Mouse (Mus musculus) myocyte (in vitro differentiated cells): Measurements from ENCODE around the gene Slc28a2. TPM values are rescaled to one million over a fixed set of nuclear protein-coding genes. Genes with fewer than 3 reads are reported as not detected.

Experiments used
- H3K27me3 ChIP-seq: one replicate; pipeline ENCODE4 v1.6.1; 2011; ENCODE audit not compliant: control insufficient read depth, insufficient read depth, insufficient read length
- H3K36me3 ChIP-seq: one replicate; pipeline ENCODE4 v1.6.1; 2011; ENCODE audit not compliant: control insufficient read depth, insufficient read depth
- H3K4me2 ChIP-seq: one replicate; pipeline ENCODE4 v1.6.1; 2011; ENCODE audit warnings: low read depth, control low read depth
- H3K4me3 ChIP-seq: one replicate; pipeline ENCODE4 v1.5.1; 2011; ENCODE audit warnings: mild to moderate bottlenecking, control low read depth, moderate library complexity
- H3K79me2 ChIP-seq: one replicate; pipeline ENCODE4 v1.6.1; 2011; ENCODE audit not compliant: control insufficient read depth, insufficient read depth
- H3ac ChIP-seq: one replicate; pipeline ENCODE4 v1.6.1; 2011; ENCODE audit not compliant: control insufficient read depth, insufficient read length
- CEBPB ChIP-seq: IDR thresholded peaks from 2 replicates; pipeline ENCODE4 v1.6.1; 2011; ENCODE audit warnings: mild to moderate bottlenecking, moderate library complexity; ENCODE audit not compliant: poor library complexity, insufficient read depth, severe bottlenecking
- E2F4 ChIP-seq: IDR thresholded peaks from one replicate; pipeline ENCODE4 v1.6.1; 2011; ENCODE audit warnings: mild to moderate bottlenecking, control low read depth, moderate library complexity; ENCODE audit not compliant: insufficient read depth
- MAX ChIP-seq: IDR thresholded peaks from one replicate; pipeline ENCODE4 v1.6.1; 2011; ENCODE audit warnings: low read depth, mild to moderate bottlenecking, control low read depth
- MYOD1 ChIP-seq, 3 experiments: IDR thresholded peaks; one replicate each; pipeline ENCODE4 v1.6.1; 2011; ENCODE audit warnings: control low read depth in 2 of 3, low read depth in 2 of 3, mild to moderate bottlenecking in 2 of 3, moderate library complexity in 1 of 3; ENCODE audit not compliant: insufficient read length in 2 of 3, control insufficient read depth in 1 of 3
- MYOG ChIP-seq, 3 experiments: IDR thresholded peaks; one replicate each; pipeline ENCODE4 v1.6.1; 2011; ENCODE audit warnings: control low read depth in 2 of 3, low read depth in 2 of 3, mild to moderate bottlenecking in 2 of 3; ENCODE audit not compliant: insufficient read length in 2 of 3, control insufficient read depth in 1 of 3, insufficient read depth in 1 of 3
- POLR2A ChIP-seq: IDR thresholded peaks from one replicate; pipeline ENCODE4 v1.6.1; 2011; ENCODE audit warnings: low read depth, mild to moderate bottlenecking, control low read depth, moderate library complexity; ENCODE audit not compliant: insufficient read length
- POLR2AphosphoS2 ChIP-seq: IDR thresholded peaks from one replicate; pipeline ENCODE4 v1.6.1; 2011; ENCODE audit warnings: low read depth, control low read depth; ENCODE audit not compliant: insufficient read length
- REST ChIP-seq: IDR thresholded peaks from one replicate; pipeline ENCODE4 v1.6.1; 2011; ENCODE audit warnings: mild to moderate bottlenecking, control low read depth, moderate library complexity; ENCODE audit not compliant: insufficient read depth, insufficient read length
- SRF ChIP-seq: IDR thresholded peaks from one replicate; pipeline ENCODE4 v1.6.1; 2011; ENCODE audit warnings: low read depth; ENCODE audit not compliant: control insufficient read depth, insufficient read length
- TCF12 ChIP-seq: IDR thresholded peaks from one replicate; pipeline ENCODE4 v1.6.1; 2011; ENCODE audit warnings: mild to moderate bottlenecking, control low read depth; ENCODE audit not compliant: poor library complexity, insufficient read depth, severe bottlenecking
- TCF3 ChIP-seq: IDR thresholded peaks from one replicate; pipeline ENCODE4 v1.6.1; 2011; ENCODE audit warnings: low read depth, control low read depth; ENCODE audit not compliant: insufficient read length
- USF1 ChIP-seq: IDR thresholded peaks from one replicate; pipeline ENCODE4 v1.6.1; 2011; ENCODE audit warnings: low read depth, mild to moderate bottlenecking, control low read depth, moderate library complexity
- polyA plus RNA-seq: library from polyadenylated mRNA; unstranded; fragments of >200 nt; fragmentation: generic; extraction: Trizol; gene quantifications from one replicate; pipeline ENCODE4 v1.2.1, GENCODE M21; 2012; ENCODE audit warnings: missing spikeins

Gene Slc28a2
- polyA plus RNA-seq, 1 experiment, result not detected

- no peaks in the 10 kb centered on the region for H3K79me2 ChIP-seq
- no peaks in the 10 kb centered on the region for H3K27me3 ChIP-seq
- H3K4me2 ChIP-seq, result no peak overlapping the region
- no peak overlapping the region for H3K4me3 ChIP-seq
- H3ac ChIP-seq, result no peak overlapping the region
- no peak for TF ChIP-seq REST
- no peak for TF ChIP-seq TCF12
- TF ChIP-seq POLR2AphosphoS2, result no peak
- TF ChIP-seq CEBPB, result no peak
- TF ChIP-seq MAX, result no peak
- TF ChIP-seq TCF3, result no peak
- no peak for TF ChIP-seq USF1
- no peak for TF ChIP-seq SRF
- no peak for TF ChIP-seq MYOD1 (IDR thresholded peaks at IDR 0.05; ENCODE audit: control insufficient read depth in 1 of 3, insufficient read length in 2 of 3, low read depth in 2 of 3)
- TF ChIP-seq MYOG (IDR thresholded peaks at IDR 0.05; ENCODE audit: control insufficient read depth in 1 of 3, insufficient read depth in 1 of 3, insufficient read length in 2 of 3, low read depth in 2 of 3), result no peak
- no peaks in the 10 kb centered on the region for H3K36me3 ChIP-seq
Measured at GRCm38 (mm10) chr2:122441000-122441933, 15.0 kb downstream of the Slc28a2 start.

DNA sequence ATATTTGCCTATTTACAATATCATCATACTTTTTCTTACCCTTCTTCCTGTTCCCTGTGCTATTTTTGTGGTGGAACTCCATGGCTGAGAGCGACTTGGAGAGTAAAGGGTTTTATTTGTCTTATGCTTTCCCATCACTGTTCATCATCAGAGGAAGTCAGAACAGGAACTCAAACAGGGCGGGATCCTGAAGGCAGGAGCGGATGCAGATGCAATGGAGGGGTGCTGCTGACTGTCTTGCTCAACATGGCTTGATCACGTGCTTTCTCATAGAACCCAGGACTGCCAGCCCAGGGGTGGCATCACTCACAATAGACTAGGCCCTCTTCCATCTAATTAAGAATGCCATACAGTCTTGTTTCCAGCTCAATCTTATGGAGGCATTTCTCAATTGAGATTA is 24.1 kb downstream of the Slc28a2 start:
- Histone ChIP-seq H3K79me2 (no peaks in the 10 kb centered on the region), H3K27me3 (no peaks in the 10 kb centered on the region), H3K36me3 (no peaks in the 10 kb centered on the region), H3K4me2 (no peak overlapping the region), H3ac (no peak overlapping the region), H3K4me3 (no peak overlapping the region)
- no peak for TF ChIP-seq POLR2AphosphoS2
- TF ChIP-seq SRF, result no peak
- no peak for TF ChIP-seq MYOD1 (IDR thresholded peaks at IDR 0.05; ENCODE audit: control insufficient read depth in 1 of 3, insufficient read length in 2 of 3, low read depth in 2 of 3)
- TF ChIP-seq MAX, result no peak
- TF ChIP-seq POLR2A, result no peak
- no peak for TF ChIP-seq E2F4
- TF ChIP-seq REST, result no peak
- TF ChIP-seq TCF12, result no peak
- TF ChIP-seq CEBPB, result no peak
- no peak for TF ChIP-seq USF1
- no peak for TF ChIP-seq TCF3
- no peak for TF ChIP-seq MYOG (IDR thresholded peaks at IDR 0.05; ENCODE audit: control insufficient read depth in 1 of 3, insufficient read depth in 1 of 3, insufficient read length in 2 of 3, low read depth in 2 of 3)

DNA sequence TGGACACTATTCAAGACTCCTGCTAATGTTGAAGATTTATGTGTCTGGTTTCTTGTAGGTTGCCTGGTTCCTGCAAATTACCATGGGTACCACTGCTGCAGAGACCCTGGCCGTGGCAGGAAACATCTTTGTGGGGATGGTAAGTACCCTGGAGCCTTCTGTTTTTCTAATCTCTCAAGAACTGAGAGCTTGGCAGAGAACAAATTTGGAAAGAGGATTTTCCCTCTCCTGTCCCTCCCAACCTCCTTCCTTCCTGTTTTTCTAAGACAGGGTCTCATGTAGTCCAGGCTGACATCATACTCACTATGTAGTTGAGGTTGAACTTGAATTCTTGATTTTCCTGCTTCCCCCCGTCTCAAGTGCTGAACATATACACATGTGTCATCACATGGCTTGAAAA is 26.1 kb downstream of the Slc28a2 start:
- H3ac ChIP-seq, result no peak overlapping the region
- no peaks in the 10 kb centered on the region for H3K79me2 ChIP-seq
- TF ChIP-seq POLR2A (no peak), TCF3 (no peak), SRF (no peak), MYOG (IDR thresholded peaks at IDR 0.05; ENCODE audit: control insufficient read depth in 1 of 3, insufficient read depth in 1 of 3, insufficient read length in 2 of 3, low read depth in 2 of 3) (no peak)
- no peaks in the 10 kb centered on the region for H3K27me3 ChIP-seq
- no peak overlapping the region for H3K4me3 ChIP-seq
- no peaks in the 10 kb centered on the region for H3K36me3 ChIP-seq
- no peak overlapping the region for H3K4me2 ChIP-seq

DNA sequence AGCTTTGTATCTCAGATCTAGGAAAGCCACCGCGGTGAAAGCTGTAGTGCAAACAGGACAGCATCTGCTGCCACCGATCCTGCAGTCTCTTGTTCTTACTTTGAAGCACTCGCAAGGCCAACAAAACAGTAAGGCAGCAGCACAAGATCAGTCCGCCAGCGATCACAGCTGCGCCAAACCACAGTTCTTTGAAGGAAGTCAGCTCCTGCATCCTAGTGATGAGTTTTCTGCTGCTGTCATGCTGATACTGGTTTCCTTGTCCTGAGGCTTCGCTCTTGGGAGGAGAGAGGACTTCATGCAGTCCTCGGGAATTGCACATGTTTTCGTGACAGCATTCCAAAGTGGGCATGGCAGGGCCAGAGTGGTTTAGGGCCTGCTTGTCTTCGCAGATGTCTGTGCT is 40.6 kb downstream of the Slc28a2 start:
- H3K27me3 ChIP-seq, result no peaks in the 10 kb centered on the region
- TF ChIP-seq MYOG (IDR thresholded peaks at IDR 0.05; ENCODE audit: control insufficient read depth in 1 of 3, insufficient read depth in 1 of 3, insufficient read length in 2 of 3, low read depth in 2 of 3), result no peak
- no peak for TF ChIP-seq MYOD1 (IDR thresholded peaks at IDR 0.05; ENCODE audit: control insufficient read depth in 1 of 3, insufficient read length in 2 of 3, low read depth in 2 of 3)
- no peak for TF ChIP-seq REST
- TF ChIP-seq USF1, result no peak
- no peak for TF ChIP-seq E2F4
- TF ChIP-seq POLR2AphosphoS2, result no peak
- no peak for TF ChIP-seq TCF12
- H3K4me3 ChIP-seq, result no peak overlapping the region
- no peaks in the 10 kb centered on the region for H3K79me2 ChIP-seq
- no peaks in the 10 kb centered on the region for H3K36me3 ChIP-seq
- no peak overlapping the region for H3ac ChIP-seq
- H3K4me2 ChIP-seq, result peak overlapping the region; percentile 82

GRCm38 (mm10) chr2:122467351-122468013 is 41.2 kb downstream of the Slc28a2 start:
- no peaks in the 10 kb centered on the region for H3K36me3 ChIP-seq
- no peaks in the 10 kb centered on the region for H3K27me3 ChIP-seq
- H3K4me2 ChIP-seq, result peak overlapping the region; percentile 82
- H3K4me3 ChIP-seq, result no peak overlapping the region
- H3ac ChIP-seq, result no peak overlapping the region
- H3K79me2 ChIP-seq, result no peaks in the 10 kb centered on the region
- no peak for TF ChIP-seq POLR2A
- TF ChIP-seq TCF3, result no peak
- TF ChIP-seq MYOD1 (IDR thresholded peaks at IDR 0.05; ENCODE audit: control insufficient read depth in 1 of 3, insufficient read length in 2 of 3, low read depth in 2 of 3), result no peak
